Mouse (Mus musculus): ENCODE results near the gene Trim15. TPM values are rescaled to one million over a fixed set of nuclear protein-coding genes. Genes with fewer than 3 reads are reported as not detected.

Gene Trim15
- total RNA-seq, 1 experiment from 2014 or later: not detected

- DNase-seq: no peak
Observed at GRCm38 (mm10) chr17:36869284-36869954, 2.4 kb upstream of the Trim15 start, which contains the start of gene Trim10. Gene Trim10 (plus strand): TSS chr17:36869574.

- DNase-seq: no peak
Observed at GRCm38 (mm10) chr17:36868836-36869235, 1.8 kb upstream of the Trim15 start.

GRCm38 (mm10) chr17:36861680-36862079 is 5.3 kb downstream of the Trim15 start:
- no peak for DNase-seq

GRCm38 (mm10) chr17:36858181-36858580 is 8.8 kb downstream of the Trim15 start:
- DNase-seq: no peak

- no peak for DNase-seq
Observed at GRCm38 (mm10) chr17:36856236-36856635, 10.8 kb downstream of the Trim15 start.

GRCm38 (mm10) chr17:36855484-36855883 is 11.5 kb downstream of the Trim15 start:
- no peak for DNase-seq

- no peak for DNase-seq
Observed at GRCm38 (mm10) chr17:36851627-36852026, 15.4 kb downstream of the Trim15 start.

GRCm38 (mm10) chr17:36851200-36851599 is 15.8 kb downstream of the Trim15 start:
- no peak for DNase-seq

GRCm38 (mm10) chr17:36849992-36850391 is 17.0 kb downstream of the Trim15 start:
- no peak for DNase-seq

- DNase-seq: no peak
Observed at GRCm38 (mm10) chr17:36848911-36849310, 18.1 kb downstream of the Trim15 start.

- peak; percentile 61 for DNase-seq
Observed at GRCm38 (mm10) chr17:36844725-36845124, 22.3 kb downstream of the Trim15 start.

- no peak for DNase-seq
Observed at GRCm38 (mm10) chr17:36844286-36844719, 22.7 kb downstream of the Trim15 start.

- DNase-seq: no peak
Observed at GRCm38 (mm10) chr17:36843696-36844095, 23.3 kb downstream of the Trim15 start.

- DNase-seq: no peak
Observed at GRCm38 (mm10) chr17:36840961-36841445, 26.0 kb downstream of the Trim15 start.

- no peak for DNase-seq
Observed at GRCm38 (mm10) chr17:36839931-36840330, 27.1 kb downstream of the Trim15 start.

- DNase-seq: no peak
Observed at GRCm38 (mm10) chr17:36839001-36839400, 28.0 kb downstream of the Trim15 start.

GRCm38 (mm10) chr17:36836874-36837647 is 29.9 kb downstream of the Trim15 start, which contains the start of gene Trim26:
Gene Trim26 (plus strand): TSS chr17:36837134.
- peak; percentile 94 for DNase-seq

GRCm38 (mm10) chr17:36836427-36836812 is 30.6 kb downstream of the Trim15 start:
- no peak for DNase-seq

- peak; percentile 69 for DNase-seq
Observed at GRCm38 (mm10) chr17:36835591-36836426, 31.2 kb downstream of the Trim15 start.

- no peak for DNase-seq
Observed at GRCm38 (mm10) chr17:36832694-36833093, 34.3 kb downstream of the Trim15 start.

GRCm38 (mm10) chr17:36830470-36830869 is 36.5 kb downstream of the Trim15 start:
- no peak for DNase-seq

- DNase-seq: no peak
Observed at GRCm38 (mm10) chr17:36828488-36828887, 38.5 kb downstream of the Trim15 start.
